Mouse (Mus musculus) forelimb bud, embryonic 11.5 days (tissue): ENCODE data around the gene Maml3.

Experiments
- DNase-seq: peaks from one replicate; pipeline ENCODE4 v3.0.0-alpha.2; 2012; ENCODE audit warnings: low read depth, low spot score

Maml3 gene

GRCm38 (mm10) chr3:51953927-51954326 lies 150.9 kb downstream of the Maml3 start:
- no peak for DNase-seq

GRCm38 (mm10) chr3:51952728-51953623 lies 151.9 kb downstream of the Maml3 start:
- DNase-seq = no peak

- no peak for DNase-seq
These were observed 152.6 kb downstream of the Maml3 start for GRCm38 (mm10) chr3:51952267-51952666.

- DNase-seq = no peak
These were observed 155.2 kb downstream of the Maml3 start for GRCm38 (mm10) chr3:51949651-51950050.

- no peak for DNase-seq
These were observed 157.7 kb downstream of the Maml3 start for GRCm38 (mm10) chr3:51947168-51947567.

GRCm38 (mm10) chr3:51943642-51944041 lies 161.2 kb downstream of the Maml3 start:
- DNase-seq = no peak

GRCm38 (mm10) chr3:51941781-51942180 lies 163.1 kb downstream of the Maml3 start:
- no peak for DNase-seq

- no peak for DNase-seq
These were observed 165.0 kb downstream of the Maml3 start for GRCm38 (mm10) chr3:51939864-51940263.

- no peak for DNase-seq
These were observed 165.8 kb downstream of the Maml3 start for GRCm38 (mm10) chr3:51939054-51939453.

- DNase-seq = no peak
These were observed 167.7 kb downstream of the Maml3 start for GRCm38 (mm10) chr3:51937176-51937575.

- DNase-seq = no peak
These were observed 170.1 kb downstream of the Maml3 start for GRCm38 (mm10) chr3:51934531-51935485.

GRCm38 (mm10) chr3:51928188-51928587 lies 176.7 kb downstream of the Maml3 start:
- DNase-seq = peak; percentile 37

- peak; percentile 46 for DNase-seq
These were observed 177.3 kb downstream of the Maml3 start for GRCm38 (mm10) chr3:51927591-51927990.

- DNase-seq = no peak
These were observed 177.8 kb downstream of the Maml3 start for GRCm38 (mm10) chr3:51927043-51927442.

GRCm38 (mm10) chr3:51925758-51926157 lies 179.1 kb downstream of the Maml3 start:
- DNase-seq = no peak

GRCm38 (mm10) chr3:51924636-51925035 lies 180.2 kb downstream of the Maml3 start:
- no peak for DNase-seq

GRCm38 (mm10) chr3:51923800-51924199 lies 181.1 kb downstream of the Maml3 start:
- DNase-seq = no peak

- no peak for DNase-seq
These were observed 188.0 kb downstream of the Maml3 start for GRCm38 (mm10) chr3:51916902-51917301.

GRCm38 (mm10) chr3:51916060-51916870 lies 188.6 kb downstream of the Maml3 start:
- no peak for DNase-seq

- DNase-seq = no peak
These were observed 189.5 kb downstream of the Maml3 start for GRCm38 (mm10) chr3:51915415-51915814.

GRCm38 (mm10) chr3:51914900-51915299 lies 190.0 kb downstream of the Maml3 start:
- DNase-seq = no peak
